Mouse (Mus musculus): ENCODE measurements at regions not wholly inside any gene's neighbourhood (a gene's known extent, or its start where the extent isn't known, plus 50 kb on each side); places are given as distances from the start of the nearest gene placed in this dataset.
A peak's percentile ranks its signal among the peaks of the same experiment; 100 is the strongest.

DNA sequence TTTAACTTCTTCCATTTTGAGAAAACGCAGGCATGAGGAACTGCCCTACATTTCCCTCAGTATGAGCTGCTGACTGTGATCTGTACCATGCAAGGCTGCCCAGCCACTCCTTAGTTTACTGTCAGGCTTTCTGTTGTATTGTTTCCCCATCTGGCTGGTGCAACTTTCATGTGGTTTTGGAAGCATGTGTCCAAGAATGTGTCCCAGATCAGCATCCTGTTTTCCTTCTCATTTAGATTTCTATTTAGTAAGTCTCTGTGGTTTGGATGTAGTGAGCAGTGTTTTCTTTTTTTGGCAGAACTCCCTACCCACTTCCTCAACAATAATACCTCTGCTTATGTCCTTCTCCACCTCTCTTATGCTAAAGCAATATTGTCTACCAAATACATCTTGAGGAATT is 352.5 kb upstream of the Gm5148 start:
- 59% methylated on average over 1 of the region's 1 CpGs for WGBS
- DNase-seq (ENCODE audit: extremely low read depth, low read depth, low spot score), result peak; percentile 3
- H3K79me2 ChIP-seq (ENCODE audit: control insufficient read depth, insufficient read depth, low read length), result no peaks in the 10 kb centered on the region
- no peak overlapping the region for H3K9ac ChIP-seq (ENCODE audit: low read depth, low read length)
- no peak overlapping the region for H3K27ac ChIP-seq (replicated peaks; ENCODE audit: insufficient read depth, low read depth, low read length)
- no peak for TF ChIP-seq POLR2A (IDR thresholded peaks at IDR 0.05; ENCODE audit: extremely low read depth, insufficient read depth, low read length)
- TF ChIP-seq CTCF (IDR thresholded peaks at IDR 0.05; ENCODE audit: low read depth, low read length), result no peak
- no peaks in the 10 kb centered on the region for H3K36me3 ChIP-seq (ENCODE audit: control insufficient read depth, insufficient read depth, low read length)
- H3K27me3 ChIP-seq (ENCODE audit: control insufficient read depth, insufficient read depth, low read length), result no peaks in the 10 kb centered on the region
- no peak overlapping the region for H3K4me3 ChIP-seq (ENCODE audit: insufficient read depth, low read depth, low read length)
- no peaks in the 10 kb centered on the region for H3K4me1 ChIP-seq (ENCODE audit: control insufficient read depth, insufficient read depth, low read length)

DNA sequence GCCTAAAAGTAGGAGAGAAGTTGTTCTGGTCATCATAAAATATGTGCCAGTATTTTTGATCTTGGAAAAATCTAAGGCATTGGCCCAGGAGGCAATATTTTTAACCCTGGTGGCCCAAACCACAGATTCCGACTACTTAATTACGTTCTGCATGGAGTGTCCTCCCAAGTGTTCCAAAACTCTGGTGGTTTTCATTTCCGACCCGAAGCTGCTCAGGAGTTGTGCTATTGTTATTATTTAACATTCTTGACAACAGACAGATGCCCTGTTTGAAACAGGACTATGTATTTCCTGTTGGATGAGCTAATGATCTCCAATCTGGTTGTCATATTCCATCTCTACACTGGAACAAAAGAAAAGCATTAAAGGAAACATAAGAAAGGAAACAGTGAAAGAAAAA is 349.7 kb upstream of the Gm5148 start:
- H3K36me3 ChIP-seq (ENCODE audit: control insufficient read depth, insufficient read depth, low read length), result no peaks in the 10 kb centered on the region
- H3K4me3 ChIP-seq (ENCODE audit: insufficient read depth, low read depth, low read length), result no peak overlapping the region
- H3K4me1 ChIP-seq (ENCODE audit: control insufficient read depth, insufficient read depth, low read length), result no peaks in the 10 kb centered on the region
- no peak overlapping the region for H3K27ac ChIP-seq (replicated peaks; ENCODE audit: insufficient read depth, low read depth, low read length)
- no peak for TF ChIP-seq POLR2A (IDR thresholded peaks at IDR 0.05; ENCODE audit: extremely low read depth, insufficient read depth, low read length)
- no peak for TF ChIP-seq CTCF (IDR thresholded peaks at IDR 0.05; ENCODE audit: low read depth, low read length)
- H3K79me2 ChIP-seq (ENCODE audit: control insufficient read depth, insufficient read depth, low read length), result no peaks in the 10 kb centered on the region
- WGBS, result 94% methylated on average over 4 of the region's 4 CpGs
- no peak overlapping the region for H3K9ac ChIP-seq (ENCODE audit: low read depth, low read length)
- no peak for DNase-seq (ENCODE audit: extremely low read depth, low read depth, low spot score)
- no peaks in the 10 kb centered on the region for H3K27me3 ChIP-seq (ENCODE audit: control insufficient read depth, insufficient read depth, low read length)

- WGBS, result 82% methylated on average over 9 of the region's 9 CpGs
- no peak for DNase-seq (ENCODE audit: extremely low read depth, low read depth, low spot score)
- no peak overlapping the region for H3K4me3 ChIP-seq (ENCODE audit: insufficient read depth, low read depth, low read length)
- no peak overlapping the region for H3K27ac ChIP-seq (replicated peaks; ENCODE audit: insufficient read depth, low read depth, low read length)
- no peak overlapping the region for H3K9ac ChIP-seq (ENCODE audit: low read depth, low read length)
- H3K27me3 ChIP-seq (ENCODE audit: control insufficient read depth, insufficient read depth, low read length), result no peaks in the 10 kb centered on the region
- no peaks in the 10 kb centered on the region for H3K36me3 ChIP-seq (ENCODE audit: control insufficient read depth, insufficient read depth, low read length)
- H3K79me2 ChIP-seq (ENCODE audit: control insufficient read depth, insufficient read depth, low read length), result no peaks in the 10 kb centered on the region
- no peaks in the 10 kb centered on the region for H3K4me1 ChIP-seq (ENCODE audit: control insufficient read depth, insufficient read depth, low read length)
- TF ChIP-seq CTCF (IDR thresholded peaks at IDR 0.05; ENCODE audit: low read depth, low read length) (no peak), POLR2A (IDR thresholded peaks at IDR 0.05; ENCODE audit: extremely low read depth, insufficient read depth, low read length) (no peak)
These were observed 331.3 kb upstream of the Gm5148 start for GRCm38 (mm10) chr3:38055627-38056026.

DNA sequence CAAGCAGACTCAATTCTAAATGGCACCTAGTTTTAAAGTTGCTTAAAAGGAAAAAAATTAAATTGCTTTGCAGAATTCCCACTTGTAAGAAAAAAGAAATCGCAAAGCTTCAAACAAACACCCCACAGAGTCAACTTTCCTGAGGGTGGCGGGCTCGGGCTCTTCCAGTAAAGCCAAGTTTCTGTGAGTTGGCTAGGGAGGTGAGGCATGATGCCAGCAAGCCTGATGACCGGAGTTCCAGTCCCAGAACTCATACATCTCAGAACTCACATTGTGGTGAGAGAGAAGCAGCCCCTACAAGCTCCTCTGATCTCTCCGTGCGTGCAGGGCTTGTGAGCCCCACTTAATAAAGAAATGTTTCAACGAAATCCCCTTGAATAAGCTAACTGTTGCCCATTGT is 328.7 kb upstream of the Gm5148 start:
- H3K4me1 ChIP-seq (ENCODE audit: control insufficient read depth, insufficient read depth, low read length), result no peaks in the 10 kb centered on the region
- no peak overlapping the region for H3K9ac ChIP-seq (ENCODE audit: low read depth, low read length)
- WGBS, result 93% methylated on average over 7 of the region's 7 CpGs
- H3K79me2 ChIP-seq (ENCODE audit: control insufficient read depth, insufficient read depth, low read length), result no peaks in the 10 kb centered on the region
- DNase-seq (ENCODE audit: extremely low read depth, low read depth, low spot score), result no peak
- H3K4me3 ChIP-seq (ENCODE audit: insufficient read depth, low read depth, low read length), result no peak overlapping the region
- no peaks in the 10 kb centered on the region for H3K27me3 ChIP-seq (ENCODE audit: control insufficient read depth, insufficient read depth, low read length)
- no peaks in the 10 kb centered on the region for H3K36me3 ChIP-seq (ENCODE audit: control insufficient read depth, insufficient read depth, low read length)
- TF ChIP-seq POLR2A (IDR thresholded peaks at IDR 0.05; ENCODE audit: extremely low read depth, insufficient read depth, low read length) (no peak), CTCF (IDR thresholded peaks at IDR 0.05; ENCODE audit: low read depth, low read length) (no peak)
- no peak overlapping the region for H3K27ac ChIP-seq (replicated peaks; ENCODE audit: insufficient read depth, low read depth, low read length)

DNA sequence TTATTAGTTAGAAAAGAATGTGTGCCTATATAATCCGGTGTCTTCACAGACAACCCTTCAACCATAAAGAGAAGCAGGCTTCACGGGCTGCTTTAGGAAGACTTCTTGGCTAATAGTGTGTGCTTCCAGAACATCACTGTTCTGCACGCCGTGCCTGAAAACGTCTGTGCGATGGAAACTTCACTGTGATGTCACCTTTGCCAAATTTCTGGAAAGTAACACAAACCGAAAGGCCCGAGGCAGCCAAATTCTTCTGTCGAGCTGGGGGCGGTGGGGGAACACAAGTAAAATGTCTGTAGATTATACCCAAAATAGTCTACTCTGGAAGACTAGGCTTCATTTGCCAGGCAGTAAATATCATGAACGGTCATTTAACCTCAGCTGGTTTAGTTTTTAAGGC is 327.5 kb upstream of the Gm5148 start:
- no peak for DNase-seq (ENCODE audit: extremely low read depth, low read depth, low spot score)
- Histone ChIP-seq H3K9ac (ENCODE audit: low read depth, low read length) (no peak overlapping the region), H3K27ac (replicated peaks; ENCODE audit: insufficient read depth, low read depth, low read length) (no peak overlapping the region), H3K79me2 (ENCODE audit: control insufficient read depth, insufficient read depth, low read length) (no peaks in the 10 kb centered on the region), H3K36me3 (ENCODE audit: control insufficient read depth, insufficient read depth, low read length) (no peaks in the 10 kb centered on the region), H3K4me3 (ENCODE audit: insufficient read depth, low read depth, low read length) (no peak overlapping the region), H3K27me3 (ENCODE audit: control insufficient read depth, insufficient read depth, low read length) (no peaks in the 10 kb centered on the region), H3K4me1 (ENCODE audit: control insufficient read depth, insufficient read depth, low read length) (no peaks in the 10 kb centered on the region)
- 94% methylated on average over 11 of the region's 11 CpGs for WGBS
- TF ChIP-seq CTCF (IDR thresholded peaks at IDR 0.05; ENCODE audit: low read depth, low read length) (no peak), POLR2A (IDR thresholded peaks at IDR 0.05; ENCODE audit: extremely low read depth, insufficient read depth, low read length) (no peak)

DNA sequence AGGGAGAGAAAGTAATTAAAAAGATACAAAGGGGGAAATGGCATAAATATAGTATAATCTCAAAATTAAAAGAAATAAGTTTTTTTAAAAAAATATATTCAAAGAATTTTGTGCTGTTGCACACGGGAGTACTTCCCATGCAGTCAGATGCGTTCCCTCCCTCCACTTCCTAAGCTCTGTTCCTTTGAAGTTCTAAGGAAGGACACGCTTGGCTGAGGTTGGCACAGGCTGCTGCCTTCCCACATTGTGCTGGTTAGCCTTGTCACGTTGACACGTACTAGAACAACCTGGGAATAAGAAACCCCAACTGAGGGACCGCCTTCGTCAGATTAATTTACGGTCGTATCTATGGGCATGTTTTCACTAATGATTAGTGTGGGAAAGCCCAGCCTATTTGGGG is 326.6 kb upstream of the Gm5148 start:
- WGBS, result 93% methylated on average over 9 of the region's 9 CpGs
- Histone ChIP-seq H3K27me3 (ENCODE audit: control insufficient read depth, insufficient read depth, low read length) (no peaks in the 10 kb centered on the region), H3K27ac (replicated peaks; ENCODE audit: insufficient read depth, low read depth, low read length) (no peak overlapping the region), H3K79me2 (ENCODE audit: control insufficient read depth, insufficient read depth, low read length) (no peaks in the 10 kb centered on the region), H3K4me3 (ENCODE audit: insufficient read depth, low read depth, low read length) (no peak overlapping the region), H3K4me1 (ENCODE audit: control insufficient read depth, insufficient read depth, low read length) (no peaks in the 10 kb centered on the region), H3K9ac (ENCODE audit: low read depth, low read length) (no peak overlapping the region), H3K36me3 (ENCODE audit: control insufficient read depth, insufficient read depth, low read length) (no peaks in the 10 kb centered on the region)
- no peak for DNase-seq (ENCODE audit: extremely low read depth, low read depth, low spot score)
- no peak for TF ChIP-seq POLR2A (IDR thresholded peaks at IDR 0.05; ENCODE audit: extremely low read depth, insufficient read depth, low read length)
- TF ChIP-seq CTCF (IDR thresholded peaks at IDR 0.05; ENCODE audit: low read depth, low read length), result no peak
